29 mouse cellular contexts compared by ENCODE assay signal in the genomic region with DNA sequence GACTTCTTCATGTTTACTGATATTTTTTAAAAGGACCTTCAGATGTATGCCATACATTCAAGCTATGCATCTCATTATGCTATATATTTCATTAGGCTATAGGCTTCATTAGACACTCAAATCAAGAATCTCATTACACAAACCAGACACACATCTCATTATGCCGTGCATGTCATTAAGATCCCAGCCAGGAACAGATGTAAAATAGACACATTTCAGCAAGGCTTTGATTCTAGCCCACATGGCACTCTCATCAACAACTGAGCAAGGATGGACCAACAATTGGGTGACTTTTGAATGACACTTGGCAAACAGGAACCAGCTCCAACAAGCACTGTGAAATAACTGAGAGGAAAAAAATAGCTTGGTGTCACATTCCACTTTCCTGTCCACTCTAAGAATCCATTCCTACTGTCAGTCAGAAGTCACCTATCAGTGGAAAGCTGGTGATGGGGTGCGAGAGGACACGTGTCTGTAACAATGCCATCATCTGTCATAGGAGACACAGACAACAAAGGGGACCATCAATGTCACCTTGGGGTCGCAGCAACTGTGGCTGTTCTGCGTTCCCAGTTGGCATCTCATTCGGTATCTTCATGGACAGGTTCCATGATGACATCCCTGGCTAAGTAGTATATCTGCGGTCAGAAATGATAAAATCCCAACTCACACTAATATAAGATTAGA.
A peak's percentile ranks its signal among the peaks of the same experiment; 100 is the strongest.
DNase-seq lines count a peak whose midpoint lies in the region; ATAC-seq lines count a peak whose summit lies in the region.
"Had no signal": no experiment of that assay in that cellular context is flagged by ENCODE, and none has a peak within 500 bp of the region (broad histone marks: within the 10 kb centered on the region; RNA-seq: fewer than 3 reads in every experiment).

No protein-coding gene starts in this region.

- DNase-seq in heart, adult 18-20 months, result peak; percentile 53 to 72
- DNase-seq in heart, postnatal 25 days (ENCODE audit: low spot score), result no peak
- DNase-seq in heart, adult 8-10 months (ENCODE audit: low spot score), result peak; percentile 47
- DNase-seq in layer of hippocampus, adult 11-12 months (ENCODE audit: low spot score), result no peak
- no peak for DNase-seq in kidney, postnatal 14 days
- DNase-seq: adrenal gland, adult 2 months; adrenal gland, postnatal 36 days; B cell, adult 2 months; cerebellum, adult 2 months; cerebellum, postnatal 25 days; gastrocnemius, adult 2 months; gastrocnemius, postnatal 36 days; kidney, adult 9 months; kidney, postnatal 36 days; layer of hippocampus, postnatal 36 days; left cerebral cortex, postnatal 4 days; liver; lung, adult 2 months; lung, postnatal 10 days; right cerebral cortex, postnatal 25 days; thymus, postnatal 14 days had no signal

- H3K27me3 ChIP-seq in forebrain, embryonic 16.5 days (replicated peaks; ENCODE audit: control insufficient read depth, insufficient read depth, low read length), result no peaks in the 10 kb centered on the region
- no peaks in the 10 kb centered on the region for H3K27me3 ChIP-seq in heart, embryonic 16.5 days (ENCODE audit: control insufficient read depth, insufficient read depth, low read length)
- H3K27me3 ChIP-seq: hindbrain, embryonic 13.5 days had no signal

- no peaks in the 10 kb centered on the region; the same call in 1 of the 2 replicates for H3K4me1 ChIP-seq in forebrain, embryonic 16.5 days (replicated peaks; ENCODE audit: control insufficient read depth, insufficient read depth, low read length)
- H3K4me1 ChIP-seq in heart, embryonic 16.5 days (ENCODE audit: control insufficient read depth, insufficient read depth, low read length), result peaks cover 6% of the 10 kb centered on the region; the same call in 1 of the 2 replicates

- H3K27ac ChIP-seq in forebrain, embryonic 16.5 days (ENCODE audit: low read length), result no peak overlapping the region
- no peak overlapping the region for H3K27ac ChIP-seq in heart, embryonic 16.5 days (ENCODE audit: low read length)
- H3K27ac ChIP-seq: gastrocnemius, adult 2 months; hindbrain, embryonic 13.5 days; liver, embryonic 14.5 days; macrophage had no signal

- peak; percentile 67; the same call in 1 of the 2 replicates for ATAC-seq in forebrain, embryonic 16.5 days
- peak; percentile 87 for ATAC-seq in heart, embryonic 16.5 days (replicated peaks; ENCODE audit: extremely low read depth, insufficient read depth, low FRiP score)
- no peak for ATAC-seq in megakaryocyte, adult 5-6 weeks (ENCODE audit: poor library complexity, severe bottlenecking)
- ATAC-seq: intestine, embryonic 16.5 days; midbrain, embryonic 16.5 days had no signal

- no peak overlapping the region for H3K4me3 ChIP-seq in forebrain, embryonic 16.5 days (replicated peaks; ENCODE audit: low read length)
- H3K4me3 ChIP-seq in heart, embryonic 16.5 days (ENCODE audit: low read length), result no peak overlapping the region
- H3K4me3 ChIP-seq: gastrocnemius, adult 2 months; hindbrain, embryonic 13.5 days had no signal

- 71% methylated on average over 7 of the region's 7 CpGs for WGBS in forebrain, embryonic 16.5 days
- 53% methylated on average over 7 of the region's 7 CpGs for WGBS in heart, embryonic 16.5 days

- H3K4me2 ChIP-seq in forebrain, embryonic 16.5 days (ENCODE audit: low read length), result no peak overlapping the region
- no peak overlapping the region for H3K4me2 ChIP-seq in heart, embryonic 16.5 days (ENCODE audit: low read depth, low read length)
- H3K4me2 ChIP-seq: hindbrain, embryonic 13.5 days had no signal

- intact Hi-C loops in heart, postnatal 25 days (cut with DNase I), result loop anchor here (5.0 kb wide), 1 partner anchor 107 kb away; no protein-coding TSS in a partner anchor

- no peaks in the 10 kb centered on the region for H3K9me3 ChIP-seq in forebrain, embryonic 16.5 days (ENCODE audit: control insufficient read depth, low read length)
- peaks cover 3% of the 10 kb centered on the region; the same call in 1 of the 2 replicates for H3K9me3 ChIP-seq in heart, embryonic 16.5 days (replicated peaks; ENCODE audit: control insufficient read depth, low read length)
- H3K9me3 ChIP-seq: hindbrain, embryonic 13.5 days had no signal

- H3K36me3 ChIP-seq in forebrain, embryonic 16.5 days (ENCODE audit: control insufficient read depth, insufficient read depth), result no peaks in the 10 kb centered on the region
- H3K36me3 ChIP-seq in heart, embryonic 16.5 days (ENCODE audit: control insufficient read depth, insufficient read depth), result no peaks in the 10 kb centered on the region
- H3K36me3 ChIP-seq: hindbrain, embryonic 13.5 days had no signal

- no peak overlapping the region for H3K9ac ChIP-seq in forebrain, embryonic 16.5 days (replicated peaks; ENCODE audit: low read depth, low read length)
- no peak overlapping the region for H3K9ac ChIP-seq in heart, embryonic 16.5 days (ENCODE audit: low read length)
- H3K9ac ChIP-seq: hindbrain, embryonic 13.5 days; liver, embryonic 14.5 days had no signal

Comparison
In these comparisons a context has a peak if more than half of its experiments do, and no peak if none do; other contexts are left out.
1. DNase-seq: peak in heart, adult 18-20 months (2 of 2) and heart, adult 8-10 months (single experiment); none in heart, postnatal 25 days (single experiment), layer of hippocampus, adult 11-12 months (single experiment) and kidney, postnatal 14 days (single experiment).